Mouse (Mus musculus) embryo, embryonic 11 days (tissue): ENCODE results near the gene Emc1.

ENCODE experiments used
- DNase-seq: peaks from one replicate; pipeline ENCODE4 v3.0.0-alpha.2; 2015

The Emc1 gene

DNA sequence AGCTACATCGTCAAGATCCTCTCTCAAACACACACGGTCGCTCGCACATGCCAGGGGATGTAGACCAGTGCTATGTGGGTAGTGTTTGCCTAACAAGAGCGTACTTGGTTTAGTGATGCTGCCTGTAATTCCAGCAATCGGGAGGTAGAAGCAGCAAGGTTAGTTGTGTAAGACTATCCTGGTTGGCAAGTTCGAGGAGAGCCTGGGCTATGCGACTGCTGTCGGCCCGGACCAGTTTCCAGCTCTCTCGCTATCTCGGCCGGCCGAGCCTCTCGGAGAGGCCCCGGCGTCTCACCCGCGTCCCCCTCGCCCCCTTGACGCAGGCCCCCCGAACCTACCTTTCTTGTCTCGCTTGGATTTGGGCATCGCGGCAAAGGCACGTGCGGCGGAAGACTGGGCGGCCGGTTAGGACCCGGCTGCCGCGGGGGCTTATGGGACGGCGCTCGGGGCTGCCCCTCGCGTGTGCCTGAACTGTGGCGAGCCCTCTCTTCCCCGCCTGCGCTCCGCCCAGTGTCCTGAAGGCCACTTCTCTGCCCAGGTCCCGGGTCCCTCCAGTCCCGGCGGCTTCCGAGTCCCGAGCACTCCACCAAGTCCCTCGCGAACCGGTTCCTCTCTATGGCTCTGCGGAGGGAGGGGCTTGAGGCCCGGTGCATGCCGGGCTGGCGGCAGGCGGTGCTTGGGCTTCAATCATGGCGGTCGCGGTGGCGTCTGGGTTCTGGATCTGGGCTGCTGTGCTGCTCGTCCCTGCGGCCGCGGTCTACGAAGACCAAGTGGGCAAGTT lies at the start of gene Emc1, which contains the start of the genes Mrto4 and Ubr4:
TSS of gene Emc1 (plus strand) at position 657 of the 781 bp plus-strand sequence.
TSS of gene Mrto4 (minus strand) at position 646 of the 781 bp plus-strand sequence.
TSS of gene Ubr4 (plus strand) at position 679 of the 781 bp plus-strand sequence.
- DNase-seq: peak; percentile 93

- DNase-seq: no peak
Observed at GRCm38 (mm10) chr4:139305521-139305920, 46.9 kb upstream of the Emc1 start.

GRCm38 (mm10) chr4:139307916-139308315 lies 44.5 kb upstream of the Emc1 start:
- DNase-seq: no peak

GRCm38 (mm10) chr4:139309651-139310050 lies 42.7 kb upstream of the Emc1 start:
- peak; percentile 33 for DNase-seq

DNA sequence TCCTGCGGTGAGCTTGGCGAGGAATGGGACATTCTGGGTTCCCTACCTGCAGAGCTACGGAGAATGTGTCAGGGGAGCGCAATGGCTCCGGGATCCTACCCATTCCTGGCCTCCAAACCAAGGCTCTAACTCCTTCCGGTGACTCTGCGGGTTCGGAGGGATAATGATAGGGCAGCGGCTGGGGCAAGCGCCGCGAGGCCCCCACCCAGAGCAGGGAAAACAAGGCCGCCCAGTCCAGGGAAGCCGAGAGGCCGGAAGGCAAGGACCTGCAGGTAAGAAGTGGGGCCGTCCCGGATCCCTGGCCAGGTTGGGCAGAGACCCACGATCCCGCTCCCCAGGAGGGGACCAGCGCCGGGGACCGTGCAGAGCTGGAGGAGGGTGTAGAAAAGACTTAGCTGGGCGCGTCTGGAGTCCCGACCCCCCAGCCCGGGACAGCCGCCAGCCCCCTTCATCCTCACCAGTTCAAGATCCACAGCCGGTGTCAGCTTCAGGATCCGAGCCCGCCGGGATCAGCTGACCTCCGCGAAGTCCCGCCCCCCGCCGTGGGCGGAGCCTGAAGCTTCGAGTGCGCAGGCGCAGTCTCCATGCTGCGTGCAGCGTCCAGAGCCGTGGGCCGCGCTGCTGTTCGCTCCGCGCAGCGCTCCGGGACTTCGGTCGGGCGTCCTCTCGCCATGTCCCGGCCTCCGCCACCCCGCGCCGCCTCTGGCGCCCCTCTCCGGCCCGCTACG lies 42.1 kb upstream of the Emc1 start, which contains the start of the genes Pqlc2 and Akr7a5:
TSS of gene Pqlc2 (minus strand) at position 538 of the 728 bp plus-strand sequence.
TSS of gene Akr7a5 (plus strand) at position 574 of the 728 bp plus-strand sequence.
- DNase-seq: peak; percentile 97

DNA sequence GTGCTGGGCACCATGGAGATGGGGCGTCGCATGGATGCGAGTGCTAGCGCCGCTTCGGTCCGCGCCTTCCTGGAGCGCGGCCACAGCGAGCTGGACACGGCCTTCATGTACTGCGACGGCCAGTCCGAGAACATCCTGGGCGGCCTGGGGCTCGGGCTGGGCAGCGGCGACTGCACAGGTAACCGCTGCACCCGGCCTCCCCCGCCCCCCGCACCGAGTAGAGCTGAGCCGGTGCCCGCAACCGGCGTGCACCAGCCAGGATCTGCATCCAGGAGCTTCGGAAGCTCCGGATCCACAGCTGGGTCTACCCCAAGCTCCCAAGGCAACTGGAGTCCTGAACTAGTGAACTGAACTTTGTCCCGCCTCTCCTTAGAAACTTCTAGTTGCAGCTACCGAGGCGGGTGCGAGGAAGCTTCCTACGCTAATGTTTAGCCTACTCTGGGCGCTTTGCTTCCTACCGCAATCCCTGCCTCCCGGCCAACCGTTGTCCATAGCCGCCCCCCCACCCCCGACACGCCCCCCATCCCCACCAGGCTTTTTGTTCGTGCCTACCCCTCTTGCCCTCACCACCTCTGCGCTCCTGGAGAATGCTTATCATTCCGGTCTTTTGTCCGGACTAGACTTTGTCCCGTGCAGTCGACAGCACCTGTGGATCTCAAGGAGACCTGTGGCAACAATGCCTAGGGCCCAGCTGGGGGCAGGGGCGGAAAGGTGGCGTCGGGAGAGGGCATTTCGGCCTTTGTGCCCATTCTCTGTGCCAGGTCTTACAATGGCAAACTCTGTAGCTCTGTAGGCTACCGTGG lies 41.3 kb upstream of the Emc1 start:
- DNase-seq: peak; percentile 56

DNA sequence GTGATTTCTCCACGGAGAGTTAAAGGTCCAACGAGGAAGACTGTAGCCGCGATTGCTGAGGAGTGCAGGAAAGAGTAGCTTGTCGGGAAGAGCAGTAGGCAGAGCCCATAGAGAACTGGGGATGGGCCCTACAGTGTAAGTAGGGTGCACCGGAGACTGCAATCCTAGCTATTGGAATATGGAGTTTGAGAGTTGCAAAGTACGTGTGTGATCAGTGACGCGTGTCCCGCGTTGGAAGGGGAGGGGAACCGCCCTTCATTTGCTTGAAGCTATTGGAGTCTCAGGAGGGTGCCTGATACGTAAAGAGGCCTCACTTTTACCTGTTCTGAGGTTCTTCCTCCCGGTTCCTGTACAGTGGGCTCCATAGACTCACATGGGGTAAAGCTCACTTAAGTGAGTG lies 40.7 kb upstream of the Emc1 start:
- DNase-seq: no peak

GRCm38 (mm10) chr4:139312632-139313031 lies 39.8 kb upstream of the Emc1 start:
- DNase-seq: peak; percentile 63

GRCm38 (mm10) chr4:139318449-139318848 lies 33.9 kb upstream of the Emc1 start:
- DNase-seq: no peak

DNA sequence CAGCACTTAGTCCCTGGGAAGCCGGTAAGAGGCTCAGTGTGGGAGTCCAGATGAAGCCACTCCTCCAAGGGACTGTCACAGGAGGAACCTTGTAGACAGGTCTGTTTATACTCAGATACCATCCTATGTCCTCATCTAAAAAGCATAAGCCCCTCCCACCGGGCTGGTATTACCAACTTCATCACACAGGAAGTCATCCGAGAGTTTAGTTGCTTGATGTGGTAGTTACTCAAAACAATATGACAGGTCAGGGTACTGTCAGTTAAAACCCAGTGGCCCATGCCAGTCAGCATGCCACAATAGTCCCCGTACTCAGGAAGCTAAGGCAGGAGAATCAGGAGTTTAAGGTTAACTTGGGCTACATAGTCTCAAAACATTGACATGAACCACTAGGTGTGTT lies 32.6 kb upstream of the Emc1 start:
- DNase-seq: no peak

GRCm38 (mm10) chr4:139330605-139331004 lies 21.8 kb upstream of the Emc1 start:
- DNase-seq: peak; percentile 88

- DNase-seq: no peak
Observed at GRCm38 (mm10) chr4:139334631-139335295, 17.6 kb upstream of the Emc1 start.

DNA sequence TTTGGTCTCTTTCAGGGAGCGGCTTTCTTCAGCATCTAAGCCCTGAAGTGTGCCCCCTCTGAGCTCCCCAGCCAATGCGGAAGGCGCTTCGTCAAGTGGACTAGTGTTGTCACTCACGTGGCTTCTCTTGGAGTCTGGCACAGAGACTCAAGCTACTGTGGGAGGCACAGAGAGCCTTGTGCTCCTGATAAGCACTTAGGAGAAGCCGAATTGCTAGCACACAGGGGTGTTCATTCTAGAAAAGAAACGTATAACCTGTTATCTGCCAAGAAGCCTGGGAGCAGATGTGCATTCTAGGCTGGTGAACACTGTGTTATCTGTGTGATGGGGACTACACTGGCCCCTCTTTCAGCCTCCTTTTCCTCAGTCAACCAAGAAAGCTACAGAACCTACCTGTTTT lies 16.9 kb upstream of the Emc1 start:
- DNase-seq: no peak

- DNase-seq: peak; percentile 82
Observed at GRCm38 (mm10) chr4:139336822-139337483, 15.4 kb upstream of the Emc1 start.

- DNase-seq: no peak
Observed at GRCm38 (mm10) chr4:139338145-139338544, 14.2 kb upstream of the Emc1 start.

- no peak for DNase-seq
Observed at GRCm38 (mm10) chr4:139340835-139341234, 11.6 kb upstream of the Emc1 start.

- no peak for DNase-seq
Observed at GRCm38 (mm10) chr4:139341556-139342233, 10.7 kb upstream of the Emc1 start.

- no peak for DNase-seq
Observed at GRCm38 (mm10) chr4:139343718-139344117, 8.7 kb upstream of the Emc1 start.

GRCm38 (mm10) chr4:139345416-139346019 lies 6.9 kb upstream of the Emc1 start:
- no peak for DNase-seq

DNA sequence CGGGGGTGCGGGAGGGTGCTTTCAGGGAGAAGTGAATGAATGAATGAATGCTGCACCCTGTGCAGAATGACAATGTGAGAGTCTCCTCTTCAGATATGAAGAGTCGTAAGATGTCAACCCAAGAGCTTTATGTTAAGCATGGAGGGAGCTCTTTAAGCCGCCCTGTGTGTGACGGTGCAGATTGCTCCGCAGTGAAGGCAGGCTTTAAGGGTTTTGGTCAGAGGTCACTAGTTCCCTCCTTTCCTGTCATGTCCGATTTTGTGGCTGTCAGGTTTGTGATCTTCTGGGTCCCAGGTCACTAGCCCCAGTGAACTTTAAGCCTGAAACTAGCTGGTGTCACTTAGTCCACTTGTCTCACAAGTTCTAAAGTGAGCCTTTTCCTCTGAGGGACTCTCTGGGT lies 445 bp downstream of the Emc1 start:
- no peak for DNase-seq

DNA sequence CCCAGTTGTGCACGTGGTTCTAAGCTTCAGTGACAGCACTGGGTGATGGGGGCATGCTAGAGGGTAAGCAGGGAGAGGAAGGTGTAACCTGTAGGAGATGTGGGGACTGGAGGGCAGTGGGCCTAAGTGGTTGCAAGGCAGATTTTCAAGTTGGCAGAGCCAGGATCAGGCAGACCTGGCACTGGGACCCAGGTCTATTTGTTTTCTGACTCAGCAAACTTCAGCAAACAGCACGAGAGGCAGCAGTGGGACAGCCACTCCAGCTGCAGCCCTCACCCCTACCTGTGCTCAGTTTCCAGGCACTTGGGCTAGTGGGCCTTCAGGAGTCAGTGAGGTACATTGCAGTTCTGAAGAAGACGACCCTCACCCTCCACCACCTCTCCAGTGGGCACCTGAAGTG lies 4.8 kb downstream of the Emc1 start:
- no peak for DNase-seq
